Mouse (Mus musculus): ENCODE results near the gene Hnrnpa0.

Gene Hnrnpa0

DNA sequence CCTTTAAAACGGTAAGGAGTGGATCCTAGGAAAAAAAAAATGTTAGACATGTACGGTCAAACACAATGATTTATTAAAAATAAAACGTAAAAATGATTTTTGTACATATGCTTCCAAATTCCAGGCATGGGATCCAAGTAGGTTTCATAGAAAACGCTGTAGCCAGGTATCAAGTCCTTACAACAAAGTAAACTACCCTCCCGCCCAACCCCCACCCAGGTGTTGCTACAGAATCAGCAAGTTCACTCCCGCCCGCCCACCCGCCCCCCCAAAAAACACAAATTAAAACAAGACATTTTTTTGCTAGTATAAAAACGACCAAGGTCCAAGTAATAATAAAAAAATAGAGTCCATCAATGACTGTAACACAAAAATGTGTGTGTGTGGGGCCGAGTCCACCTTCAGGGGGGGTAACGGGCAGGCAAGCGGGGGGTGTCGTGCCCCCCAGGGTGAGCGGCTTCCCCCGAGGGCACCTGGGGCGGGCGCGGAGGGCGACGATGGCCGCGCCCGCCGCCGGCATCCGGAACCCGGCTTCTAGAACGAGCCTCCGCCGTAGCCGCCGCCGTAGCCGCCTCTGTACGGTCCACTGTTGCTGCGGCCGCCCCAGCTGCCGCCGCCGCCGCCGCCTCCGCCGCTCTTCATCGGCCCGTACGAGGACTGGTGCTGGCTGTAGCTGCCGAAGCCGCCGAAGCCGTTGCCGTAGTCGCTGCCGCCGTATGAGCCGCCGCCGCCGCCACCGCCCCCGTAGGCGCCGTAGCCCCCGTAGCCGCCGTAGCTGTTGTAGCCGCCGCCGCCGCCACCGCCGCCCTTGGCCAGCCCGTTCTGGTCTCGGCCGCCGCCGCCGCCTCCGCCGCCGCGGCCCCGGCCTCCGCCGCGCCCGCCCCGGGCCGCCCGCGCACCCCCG is 1.2 kb downstream of the Hnrnpa0 start:
- DNase-seq = peak; percentile 55

- peak; percentile 56 for DNase-seq
Measured at GRCm38 (mm10) chr13:58126126-58126525, 2.2 kb downstream of the Hnrnpa0 start.

GRCm38 (mm10) chr13:58124989-58125388 is 3.4 kb downstream of the Hnrnpa0 start:
- no peak for DNase-seq

DNA sequence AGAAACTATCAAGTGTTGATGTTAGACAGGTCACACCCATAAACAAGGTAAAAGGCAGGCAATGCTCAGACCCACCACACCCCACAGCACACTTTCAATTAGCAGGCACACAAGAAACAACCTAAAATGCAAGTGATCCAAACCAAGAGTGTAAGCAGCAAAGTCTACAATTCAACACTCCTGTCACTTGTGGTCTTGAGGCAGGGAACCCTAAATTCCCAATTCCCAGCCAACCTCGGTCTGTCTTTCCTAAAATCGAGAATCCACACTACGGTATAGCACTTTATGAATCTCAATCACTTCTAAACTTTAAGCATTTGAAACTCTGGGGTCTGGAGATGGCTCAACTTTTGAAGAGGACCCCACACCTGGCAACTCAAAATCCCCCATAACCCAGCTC is 4.1 kb downstream of the Hnrnpa0 start:
- DNase-seq = no peak

DNA sequence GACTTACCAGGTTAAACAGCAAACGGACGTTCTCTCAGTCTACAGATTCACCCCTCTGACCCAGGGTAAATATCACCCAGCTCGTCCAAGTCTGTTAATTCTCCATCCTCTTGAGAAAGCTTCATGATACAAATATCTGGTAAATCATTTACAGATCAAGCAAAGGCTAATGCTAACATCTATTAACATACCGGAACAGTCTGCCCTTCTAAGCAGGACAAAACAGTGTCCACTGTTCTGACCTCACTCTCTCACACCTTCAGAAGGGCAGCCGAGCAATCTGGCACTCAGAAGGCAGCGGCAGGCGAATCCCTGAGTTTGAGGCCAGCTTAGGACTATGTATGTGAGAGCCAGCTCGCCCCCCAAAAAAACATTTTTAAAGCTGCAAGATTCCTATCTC is 5.0 kb downstream of the Hnrnpa0 start:
- no peak for DNase-seq

DNA sequence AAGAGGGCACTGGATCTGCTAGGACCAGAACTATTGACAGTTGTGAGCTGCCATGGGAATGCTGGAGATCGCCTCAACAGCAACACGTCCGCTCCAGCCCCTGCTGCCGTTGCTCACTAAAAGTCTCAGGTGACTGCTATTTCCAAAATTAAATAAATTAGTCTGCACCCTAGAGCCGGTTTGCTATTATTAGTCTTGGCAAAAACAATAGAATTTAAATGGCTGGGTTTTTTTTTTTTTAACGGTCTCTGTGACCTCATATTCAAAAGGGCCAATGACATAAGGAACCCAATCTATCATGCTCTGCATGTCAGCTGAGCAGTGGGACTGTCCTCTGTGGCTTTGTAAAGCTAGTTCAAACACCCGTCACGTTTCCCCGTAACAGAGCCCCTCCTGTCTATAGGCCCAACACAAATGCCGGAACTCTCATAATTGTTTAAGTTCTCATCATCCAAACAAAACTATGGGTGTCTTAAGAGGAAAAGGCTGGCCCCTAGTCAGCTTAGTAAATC is 5.5 kb downstream of the Hnrnpa0 start:
- DNase-seq = no peak

DNA sequence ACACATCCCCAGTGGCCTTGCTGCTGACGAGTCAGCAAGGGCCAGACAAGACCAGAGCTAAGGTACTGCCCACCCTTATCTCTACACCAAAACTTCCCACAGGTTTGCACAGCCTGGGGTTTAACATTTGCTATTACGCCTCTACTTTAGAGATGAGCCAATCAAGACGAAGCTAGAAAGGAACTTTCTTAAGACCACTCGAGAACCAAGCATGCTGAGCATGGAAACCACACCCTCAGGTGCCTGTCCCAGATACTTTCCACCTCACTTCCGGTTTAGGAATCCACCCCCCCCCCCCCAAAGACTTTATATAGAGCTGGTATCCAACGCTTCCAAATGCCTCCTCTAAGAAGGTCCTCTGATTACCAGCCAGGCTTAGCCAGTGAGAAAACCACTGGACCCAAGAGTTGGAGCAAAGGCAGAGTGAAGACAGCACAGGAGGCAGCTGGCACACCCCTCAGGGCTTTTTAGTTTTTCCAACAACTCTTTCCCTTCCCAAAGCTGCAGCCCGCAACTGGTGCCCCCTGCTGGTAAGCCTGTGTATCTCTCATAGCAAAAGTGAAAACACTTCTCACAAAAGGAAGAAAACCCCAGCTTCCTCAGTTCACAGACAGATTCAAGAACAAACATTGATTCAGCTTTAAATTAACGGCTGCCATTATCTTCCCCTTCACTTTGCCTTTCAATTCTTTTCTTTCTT is 10.9 kb downstream of the Hnrnpa0 start:
- peak; percentile 65 for DNase-seq

- no peak for DNase-seq
Measured at GRCm38 (mm10) chr13:58116801-58117200, 11.6 kb downstream of the Hnrnpa0 start.

GRCm38 (mm10) chr13:58115227-58115626 is 13.1 kb downstream of the Hnrnpa0 start:
- DNase-seq = peak; percentile 39

DNA sequence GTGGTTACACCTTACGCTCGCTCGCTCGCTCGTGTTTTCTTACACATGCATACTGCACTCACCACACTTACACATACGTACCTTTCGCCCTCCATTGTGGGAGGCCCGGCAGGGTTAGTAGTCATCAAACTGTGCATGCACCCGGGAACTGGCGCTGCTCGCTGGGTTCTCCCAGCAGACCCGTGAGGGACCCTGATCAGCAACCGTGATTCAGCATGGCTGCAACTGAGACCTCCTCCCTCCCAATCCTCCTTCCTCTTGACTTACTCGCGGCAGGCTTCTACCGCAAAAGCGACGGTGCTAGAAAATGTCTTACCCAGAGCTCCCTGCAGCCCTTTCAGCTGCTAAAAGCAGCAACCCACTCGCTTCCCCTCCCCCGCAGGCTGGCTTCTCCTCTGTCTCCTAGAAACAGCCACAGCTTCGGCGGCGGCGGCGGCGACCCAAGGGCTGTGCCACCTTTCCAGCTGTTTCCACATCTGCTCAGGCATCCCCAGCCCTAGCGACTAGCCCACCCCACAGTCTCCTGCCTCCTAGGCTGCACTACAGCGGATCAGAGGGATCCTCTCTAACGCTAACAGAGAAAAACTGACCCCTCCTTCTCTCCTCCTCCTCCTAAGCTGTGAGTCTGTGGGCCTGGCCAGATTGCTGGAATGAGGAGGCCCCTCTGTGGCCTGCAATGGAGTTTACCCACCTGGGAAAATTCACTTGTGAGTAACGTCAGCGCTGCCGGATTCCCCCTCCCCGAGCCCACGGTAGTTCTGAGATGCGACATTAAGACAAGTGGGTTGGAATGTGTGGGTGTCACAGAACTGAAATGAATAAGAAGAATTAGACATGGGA is 15.1 kb downstream of the Hnrnpa0 start, which contains the start of gene Klhl3:
TSS of gene Klhl3 (minus strand) at position 532 of the 840 bp plus-strand sequence.
- DNase-seq = peak; percentile 46

- no peak for DNase-seq
Measured at GRCm38 (mm10) chr13:58112601-58113041, 15.7 kb downstream of the Hnrnpa0 start.

GRCm38 (mm10) chr13:58112191-58112590 is 16.2 kb downstream of the Hnrnpa0 start:
- DNase-seq = no peak

- no peak for DNase-seq
Measured at GRCm38 (mm10) chr13:58111306-58111705, 17.1 kb downstream of the Hnrnpa0 start.

DNA sequence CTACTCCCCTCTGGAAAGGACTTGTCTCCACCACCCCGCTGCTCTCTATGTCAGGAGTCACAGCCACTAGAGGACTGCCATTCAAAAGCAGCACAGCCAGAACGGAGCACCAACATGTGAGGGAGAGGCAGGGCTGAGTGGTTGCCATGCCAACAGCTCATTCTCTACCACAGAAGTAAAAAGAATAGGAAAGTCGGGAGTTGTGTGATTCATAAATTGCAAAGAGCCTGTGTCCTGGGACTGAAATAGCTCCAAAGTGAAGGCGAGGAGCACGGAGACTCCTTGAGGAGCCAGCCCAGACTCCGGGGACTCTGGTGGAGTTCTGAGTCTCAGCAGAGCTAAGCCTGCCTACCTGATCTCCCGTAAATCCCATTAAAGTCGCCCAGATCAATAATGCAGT is 37.7 kb downstream of the Hnrnpa0 start:
- no peak for DNase-seq

GRCm38 (mm10) chr13:58084396-58084795 is 44.0 kb downstream of the Hnrnpa0 start:
- no peak for DNase-seq

DNA sequence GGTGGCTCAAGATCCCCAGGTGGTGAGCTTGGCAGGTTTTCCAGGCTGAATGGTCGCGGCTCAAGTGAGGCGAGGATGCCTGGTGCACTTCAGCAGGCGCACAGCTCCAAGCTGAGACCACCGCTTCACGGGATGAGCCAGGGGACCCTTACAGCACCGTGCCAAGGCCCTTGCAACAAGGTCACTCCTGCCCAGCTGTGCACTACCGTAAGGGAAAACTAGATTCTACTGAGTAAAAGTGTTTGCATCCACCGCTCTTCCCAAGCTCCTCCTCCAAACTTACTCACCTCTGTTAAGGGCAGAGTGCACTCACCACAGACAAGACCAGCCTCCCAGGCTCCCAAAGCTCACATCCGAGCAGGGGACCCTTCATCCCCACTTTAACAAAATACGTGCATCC is 44.8 kb downstream of the Hnrnpa0 start:
- DNase-seq = no peak

GRCm38 (mm10) chr13:58083048-58083447 is 45.3 kb downstream of the Hnrnpa0 start:
- DNase-seq = no peak

DNA sequence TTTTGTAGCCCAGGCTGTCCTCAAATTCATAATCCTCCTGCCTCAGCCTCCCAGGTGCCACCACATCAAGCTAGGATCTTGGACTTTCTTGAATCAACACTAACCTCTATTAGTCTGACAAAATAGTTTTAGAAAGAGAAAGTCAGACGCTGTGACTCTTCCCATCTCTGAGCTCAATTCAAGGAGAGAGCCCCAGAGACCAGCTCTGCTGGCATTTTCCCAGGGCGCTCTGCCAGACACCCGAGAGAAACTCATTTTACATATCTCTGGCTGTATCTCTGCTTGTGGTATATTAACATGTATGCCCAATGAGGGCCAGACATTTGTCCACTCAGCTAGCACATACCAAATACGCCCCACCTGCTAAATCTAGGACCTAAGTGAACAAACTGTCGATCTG is 50.0 kb downstream of the Hnrnpa0 start:
- no peak for DNase-seq

Measured in liver (tissue).